Mouse (Mus musculus): ENCODE results near the gene Hfe. TPM values are rescaled to one million over a fixed set of nuclear protein-coding genes. Genes with fewer than 3 reads are reported as not detected.
"Not testable (repeated sequence)": the region's sequence is repeated elsewhere in the genome, so short reads cannot be mapped to it uniquely, and the experiment has no call there.

Gene Hfe
- total RNA-seq, 2 experiments from 2014 or later = 33.3 to 45.6 TPM

DNA sequence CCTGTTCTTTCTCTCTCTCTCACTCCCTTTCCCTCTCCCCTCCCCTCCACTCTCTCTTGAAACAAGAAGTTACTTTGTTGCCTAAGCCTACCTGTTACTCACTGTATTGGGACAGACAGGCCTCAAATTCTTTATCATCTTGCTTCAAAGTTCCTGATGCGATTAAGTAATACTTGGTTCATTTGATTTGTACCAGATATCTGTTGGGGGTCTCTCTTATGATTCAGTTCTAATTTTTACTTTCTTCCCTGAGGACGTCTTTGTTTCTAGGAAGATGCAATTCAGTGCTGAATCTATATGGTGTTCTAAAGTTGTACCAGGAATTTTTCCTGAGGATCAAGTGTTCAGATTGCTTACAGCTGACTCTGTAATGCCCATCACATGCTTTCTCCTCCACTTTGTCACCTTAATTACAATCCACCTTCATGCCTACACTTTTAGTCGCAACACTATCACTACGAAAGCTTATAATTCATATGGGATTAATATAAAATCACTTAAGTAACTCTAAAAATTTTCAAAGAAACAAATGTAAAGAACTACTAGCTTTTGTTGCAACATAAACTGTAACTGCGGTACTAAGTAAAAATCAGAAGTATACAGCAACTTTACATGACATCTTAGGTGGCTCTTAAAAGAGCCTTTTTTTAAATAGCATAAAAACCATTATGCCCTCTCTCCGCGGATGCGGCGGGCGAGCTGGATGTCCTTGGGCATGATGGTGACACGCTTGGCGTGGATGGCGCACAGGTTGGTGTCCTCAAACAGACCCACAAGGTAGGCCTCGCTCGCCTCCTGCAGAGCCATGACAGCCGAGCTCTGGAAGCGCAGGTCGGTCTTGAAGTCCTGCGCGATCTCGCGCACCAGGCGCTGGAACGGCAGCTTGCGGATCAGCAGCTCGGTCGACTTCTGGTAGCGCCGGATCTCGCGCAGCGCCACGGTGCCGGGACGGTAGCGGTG is 34.0 kb upstream of the Hfe start:
- no peak for DNase-seq (ENCODE audit: low spot score in 2 of 2)

DNA sequence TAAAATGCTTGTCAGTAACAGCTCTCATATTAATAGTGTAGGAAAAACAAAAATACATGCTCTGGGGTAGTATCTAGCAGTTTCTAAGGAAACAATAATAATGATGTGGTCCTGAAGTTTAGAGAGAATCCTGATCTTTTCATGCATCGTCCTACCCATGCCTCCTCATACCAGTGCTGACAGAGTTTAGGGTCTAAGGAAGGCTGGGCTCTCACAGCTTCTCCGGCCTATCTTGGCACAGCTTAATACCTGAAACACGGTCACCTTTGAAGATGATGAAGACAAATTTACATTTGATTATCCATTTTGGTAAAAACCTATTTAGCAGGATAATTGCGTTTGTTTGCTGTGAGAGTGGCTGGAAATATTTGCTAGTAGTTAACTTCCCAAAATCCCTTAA is 33.3 kb upstream of the Hfe start:
- DNase-seq (ENCODE audit: low spot score in 2 of 2) = no peak

DNA sequence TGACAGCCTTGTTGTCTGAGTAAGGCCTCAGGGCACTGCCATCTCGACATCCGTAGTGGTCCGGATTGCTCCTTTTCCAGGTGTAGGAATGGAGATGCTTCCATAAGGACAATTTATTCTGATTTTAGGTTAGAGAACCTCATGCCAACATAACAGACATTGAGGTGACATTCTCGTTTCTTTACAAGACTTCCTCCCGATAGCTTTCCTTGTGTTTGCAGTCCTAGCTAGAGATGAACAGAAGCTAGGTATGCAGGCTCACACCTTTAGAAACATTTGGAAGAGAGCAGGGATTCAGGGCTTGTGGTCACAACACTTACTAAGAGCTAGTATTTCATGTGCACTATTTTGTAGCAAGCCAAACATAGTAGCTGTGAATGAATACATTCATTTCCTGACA is 32.6 kb upstream of the Hfe start:
- DNase-seq (ENCODE audit: low spot score in 2 of 2) = no peak

DNA sequence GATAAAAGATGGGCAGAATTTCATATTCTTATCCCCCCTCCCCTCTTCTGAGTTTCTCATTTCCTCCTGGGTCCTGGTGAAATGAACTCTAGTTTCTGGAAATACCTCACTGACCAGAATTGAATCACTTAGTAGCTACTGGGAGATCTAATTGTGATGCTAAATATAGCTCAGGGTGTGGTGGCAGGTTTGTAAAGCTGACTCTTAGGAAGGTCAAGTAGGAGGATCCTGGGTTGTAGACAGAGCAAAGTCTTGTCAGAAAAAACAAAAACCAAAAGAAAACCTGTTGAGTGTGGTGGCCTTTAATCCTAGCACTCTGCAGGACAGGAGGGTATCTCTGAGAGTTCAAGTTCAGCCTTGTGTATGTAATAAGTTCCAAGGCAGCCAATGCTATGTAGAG is 31.4 kb upstream of the Hfe start:
- no peak for DNase-seq (ENCODE audit: low spot score in 2 of 2)

DNA sequence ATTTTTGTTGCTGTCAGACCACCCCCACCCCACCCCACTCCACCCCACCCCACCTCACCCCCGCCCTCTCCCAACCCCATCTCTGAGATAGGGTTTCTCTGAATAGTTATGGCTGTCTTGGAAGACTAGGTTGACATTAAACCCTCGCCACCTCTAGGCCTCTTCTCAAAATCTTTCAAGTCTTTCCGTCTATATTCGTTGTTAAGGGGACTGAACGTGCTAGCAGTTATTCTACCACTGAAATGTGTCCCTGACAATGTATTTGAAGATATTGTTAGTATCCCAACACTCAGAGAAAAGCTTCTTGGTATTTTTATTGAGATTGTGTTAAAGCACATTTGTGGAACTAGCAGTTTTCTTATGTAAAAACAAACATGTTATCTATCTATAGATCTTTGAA is 30.3 kb upstream of the Hfe start:
- DNase-seq (ENCODE audit: low spot score in 2 of 2) = no peak

DNA sequence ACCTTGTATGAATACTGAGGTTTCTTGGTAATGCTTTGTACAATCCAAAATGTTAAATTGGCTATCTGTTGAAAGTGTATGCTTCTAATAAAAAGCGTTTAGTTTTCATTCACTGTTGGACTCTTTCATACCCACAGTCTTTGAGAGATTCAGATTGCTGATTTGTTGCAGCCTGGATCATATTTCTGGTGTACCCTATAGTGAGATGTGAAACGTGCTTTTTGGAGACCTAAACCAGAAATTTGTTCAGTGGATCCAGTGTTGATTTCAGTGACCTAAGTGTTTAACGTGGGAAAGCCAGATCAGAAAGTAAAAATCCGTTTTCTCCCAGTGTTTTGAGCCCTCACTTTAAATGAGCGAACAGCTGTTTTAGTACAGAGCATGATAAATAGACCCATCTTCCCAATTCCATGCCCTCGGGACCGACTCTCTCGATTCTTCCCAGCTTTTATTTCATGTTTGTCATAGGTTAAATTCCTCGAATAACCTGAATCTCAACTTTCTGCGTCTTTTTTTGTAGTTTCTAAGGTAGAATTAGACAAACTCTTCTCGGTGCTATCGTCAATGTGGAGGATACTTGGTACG is 29.7 kb upstream of the Hfe start:
- no peak for DNase-seq (ENCODE audit: low spot score in 2 of 2)

DNA sequence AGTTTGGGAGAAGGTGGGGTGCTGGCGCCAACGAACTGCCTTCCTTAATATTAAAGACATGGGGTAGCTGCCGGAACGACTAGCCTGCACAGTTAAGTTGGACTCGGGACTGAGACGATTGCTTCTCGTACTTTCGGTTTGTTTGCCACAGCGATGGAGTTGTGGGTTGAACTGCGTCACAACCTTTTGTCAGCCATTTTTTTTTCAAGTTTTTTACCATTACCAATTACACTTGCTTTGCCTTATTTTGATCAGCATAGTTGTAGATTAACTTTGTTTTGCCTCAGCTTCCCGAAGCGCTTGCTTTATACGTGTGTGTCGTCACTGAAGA is 29.2 kb upstream of the Hfe start:
- no peak for DNase-seq (ENCODE audit: low spot score in 2 of 2)

DNA sequence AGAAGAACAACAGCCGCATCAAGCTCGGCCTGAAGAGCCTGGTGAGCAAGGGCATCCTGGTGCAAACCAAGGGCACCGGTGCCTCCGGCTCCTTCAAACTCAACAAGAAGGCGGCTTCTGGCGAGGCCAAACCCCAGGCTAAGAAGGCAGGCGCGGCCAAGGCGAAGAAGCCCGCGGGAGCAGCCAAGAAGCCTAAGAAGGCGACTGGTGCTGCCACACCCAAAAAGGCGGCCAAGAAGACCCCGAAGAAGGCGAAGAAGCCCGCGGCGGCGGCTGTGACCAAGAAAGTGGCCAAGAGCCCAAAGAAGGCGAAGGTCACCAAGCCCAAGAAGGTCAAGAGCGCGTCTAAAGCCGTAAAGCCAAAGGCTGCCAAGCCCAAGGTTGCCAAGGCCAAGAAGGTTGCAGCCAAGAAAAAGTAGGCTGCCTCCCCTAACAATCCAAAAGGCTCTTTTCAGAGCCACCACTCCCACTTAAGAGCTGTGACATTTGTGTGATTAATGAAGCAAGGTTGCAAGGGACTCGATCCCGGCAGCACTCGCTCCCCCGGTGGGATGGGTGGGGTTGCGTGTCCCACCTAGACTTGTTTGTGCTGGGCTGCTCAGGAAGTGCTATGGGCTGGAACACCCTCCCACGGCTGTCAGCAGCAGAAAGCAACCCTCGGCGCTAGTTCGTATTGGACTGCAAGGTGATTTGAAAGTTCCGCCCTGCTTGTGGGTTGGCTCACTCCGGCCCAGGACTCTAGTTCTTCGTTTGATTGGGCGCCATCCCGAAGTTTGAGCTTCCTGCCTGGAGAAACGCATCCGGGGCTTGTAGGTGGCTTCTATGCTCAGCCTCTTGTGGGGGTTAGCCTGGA is 28.6 kb upstream of the Hfe start:
- DNase-seq (ENCODE audit: low spot score in 2 of 2) = peak; percentile 78 to 79

DNA sequence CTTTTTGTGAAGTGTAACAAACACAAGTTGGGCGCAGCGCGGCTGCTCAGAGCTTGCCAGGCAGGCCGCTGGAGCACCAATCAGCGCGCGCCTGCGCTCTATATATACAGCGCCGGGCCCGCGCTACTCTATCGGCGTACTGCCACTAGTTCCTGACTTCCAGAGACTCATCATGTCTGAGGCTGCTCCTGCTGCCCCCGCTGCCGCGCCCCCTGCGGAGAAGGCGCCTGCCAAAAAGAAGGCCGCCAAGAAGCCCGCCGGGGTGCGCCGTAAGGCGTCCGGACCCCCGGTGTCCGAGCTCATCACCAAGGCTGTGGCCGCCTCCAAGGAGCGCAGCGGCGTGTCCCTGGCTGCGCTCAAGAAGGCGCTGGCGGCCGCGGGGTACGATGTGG is 28.0 kb upstream of the Hfe start, which contains the start of gene Hist1h1c:
TSS of gene Hist1h1c (plus strand) at position 132 of the 392 bp plus-strand sequence.
- peak; percentile 86 to 91 for DNase-seq (ENCODE audit: low spot score in 2 of 2)

DNA sequence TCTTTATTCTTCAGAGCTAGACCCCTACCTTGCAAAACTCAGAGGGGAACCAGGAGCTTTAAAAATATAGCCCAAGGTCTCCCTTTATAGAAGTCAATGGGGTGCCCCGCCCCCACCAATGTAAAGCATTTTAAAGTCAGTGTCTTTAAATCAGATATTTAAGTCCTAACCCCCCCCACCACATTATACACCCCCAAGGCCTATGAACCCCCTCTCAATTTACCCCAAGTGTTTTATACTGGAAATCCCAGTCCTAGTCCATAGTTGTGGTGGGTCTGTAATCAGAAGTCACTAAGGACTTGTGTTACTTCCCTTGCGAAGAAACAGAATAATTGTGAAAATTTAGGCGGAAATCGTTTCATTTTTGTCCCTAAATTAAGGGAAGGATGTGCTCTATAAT is 27.4 kb upstream of the Hfe start:
- DNase-seq (ENCODE audit: low spot score in 2 of 2) = no peak

DNA sequence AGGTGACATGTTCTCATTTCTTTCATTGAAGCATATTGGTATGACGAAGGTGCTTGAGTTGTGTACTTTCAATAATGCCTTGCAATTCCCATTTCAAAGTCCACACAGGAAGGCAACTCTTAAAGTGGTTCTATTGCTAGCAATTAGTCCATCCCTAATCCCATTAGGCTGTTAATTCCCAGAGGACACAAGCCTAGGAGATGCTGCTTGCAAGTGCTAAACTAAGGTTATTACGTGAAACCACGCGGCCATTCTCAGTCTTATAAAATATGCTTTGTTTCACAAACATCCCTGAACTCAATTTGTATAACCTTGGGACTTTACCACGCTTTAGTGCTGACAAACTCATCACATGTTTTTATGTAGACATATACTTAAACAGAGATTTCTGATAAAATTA is 26.4 kb upstream of the Hfe start:
- no peak for DNase-seq (ENCODE audit: low spot score in 2 of 2)

DNA sequence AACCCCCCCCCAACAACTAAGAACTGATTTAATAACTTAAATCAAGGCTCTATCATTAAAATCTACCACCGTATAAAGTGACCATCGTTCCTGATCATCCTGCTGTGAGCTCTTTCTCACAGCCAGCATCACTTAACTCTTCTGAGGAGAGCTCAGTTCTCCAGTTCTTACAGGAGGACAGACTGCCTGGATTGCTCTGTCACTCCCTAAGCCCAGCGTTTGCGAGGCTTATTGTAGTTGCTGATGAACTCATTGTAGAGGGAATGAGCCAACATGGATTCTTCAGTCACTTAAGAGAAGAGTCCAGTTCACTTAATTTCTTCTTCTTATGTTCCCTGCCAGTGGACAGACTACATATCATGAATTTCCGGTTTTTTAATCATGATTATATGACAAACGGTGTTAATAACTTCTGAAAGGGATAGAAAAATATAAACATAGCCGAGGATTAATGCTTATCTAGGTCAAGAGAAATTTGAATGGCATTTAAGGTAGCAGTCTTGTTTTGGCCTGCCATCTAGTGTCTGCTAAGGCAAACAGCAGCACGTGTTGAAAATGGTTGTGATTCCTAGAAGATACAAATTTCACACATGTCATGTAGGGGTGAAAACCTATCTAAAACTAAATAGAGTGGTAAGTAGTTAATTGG is 21.6 kb upstream of the Hfe start:
- no peak for DNase-seq (ENCODE audit: low spot score in 2 of 2)

DNA sequence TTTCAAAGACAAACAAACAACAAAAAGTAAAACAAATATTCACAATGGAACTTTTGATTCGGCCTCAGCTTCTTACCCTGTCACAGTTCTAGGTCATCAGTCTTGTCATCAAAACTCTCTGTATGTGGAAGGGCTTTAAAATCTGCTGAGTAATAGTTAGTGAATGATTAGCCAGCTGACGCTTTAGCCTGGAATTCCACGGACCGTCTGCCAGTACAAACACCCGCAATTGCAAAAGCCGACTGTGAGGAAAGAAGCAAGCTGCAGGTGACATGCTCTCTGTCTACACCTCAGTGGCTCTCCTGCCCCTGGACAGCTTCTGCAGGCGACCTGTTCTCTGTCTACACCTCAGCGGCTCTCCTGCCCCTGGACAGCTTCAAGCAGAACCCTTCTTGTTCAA is 19.8 kb upstream of the Hfe start:
- DNase-seq (ENCODE audit: low spot score in 2 of 2) = no peak

DNA sequence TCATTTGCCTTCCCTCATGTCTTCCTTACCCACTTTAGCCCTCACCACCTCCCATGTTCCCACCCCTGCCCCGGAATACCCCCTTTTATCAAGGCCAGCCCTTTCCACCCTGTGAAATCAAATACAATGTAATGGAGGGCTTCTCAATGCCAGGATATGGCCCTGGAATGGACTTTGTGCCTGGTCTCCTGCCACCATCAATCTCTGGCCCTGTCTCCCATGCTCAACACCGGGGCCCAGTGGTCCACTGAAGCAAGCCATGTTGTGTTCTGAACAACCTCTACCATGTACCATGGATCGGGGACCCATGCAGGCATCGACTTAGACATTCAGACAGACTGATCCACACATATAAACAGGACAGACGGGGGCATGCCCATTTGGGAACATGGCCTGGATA is 19.1 kb upstream of the Hfe start:
- no peak for DNase-seq (ENCODE audit: low spot score in 2 of 2)

DNA sequence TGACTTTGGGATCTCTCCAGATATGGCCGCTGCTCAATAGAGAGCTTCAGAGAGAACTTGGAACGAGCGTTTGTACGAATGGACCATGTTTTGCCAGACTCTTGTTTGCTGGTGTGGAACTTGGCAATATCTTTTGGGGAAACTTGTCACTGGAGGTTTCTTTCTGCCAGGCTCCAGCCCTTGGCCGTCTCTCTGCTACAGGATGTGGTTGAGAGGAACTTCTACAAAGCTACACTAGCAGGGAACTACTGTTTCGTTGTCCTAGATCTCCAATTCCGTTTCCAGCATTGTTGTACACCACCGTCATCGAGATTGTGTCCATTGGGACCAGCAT is 18.5 kb upstream of the Hfe start:
- DNase-seq (ENCODE audit: low spot score in 2 of 2) = no peak

DNA sequence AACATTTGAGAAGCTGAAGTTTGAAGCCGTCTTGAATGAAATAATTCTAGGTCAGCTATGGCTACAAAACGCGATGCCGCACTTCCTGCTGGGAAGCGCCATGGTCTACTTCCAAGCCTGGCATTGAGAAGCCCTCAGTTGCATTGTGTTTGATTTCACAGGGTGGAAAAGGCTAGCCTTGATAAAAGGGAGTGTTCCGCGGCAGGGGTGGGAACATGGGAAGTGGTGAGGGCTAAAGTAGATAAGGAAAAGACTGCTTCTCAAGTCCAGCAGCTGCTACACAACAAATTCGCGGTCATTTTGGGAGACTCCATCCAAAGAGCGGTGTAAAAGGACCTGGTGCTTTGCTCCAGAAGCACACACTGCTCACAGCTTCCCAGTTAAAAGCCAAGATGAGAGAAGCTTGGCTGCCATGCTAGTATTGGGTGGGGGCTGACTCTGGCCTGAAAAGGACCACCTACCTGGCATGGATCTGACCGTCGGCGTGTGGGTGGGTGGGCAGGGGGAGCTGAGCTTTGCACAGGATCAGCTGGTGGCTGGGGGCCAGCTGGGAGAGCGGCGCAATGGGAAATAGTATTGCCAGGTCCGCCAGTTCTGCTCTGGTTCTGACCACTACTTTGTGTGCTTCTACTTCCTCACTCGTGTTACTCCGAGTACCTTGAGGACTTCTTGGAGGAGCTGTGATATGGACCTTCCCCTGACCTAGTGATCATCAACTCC is 18.0 kb upstream of the Hfe start:
- DNase-seq (ENCODE audit: low spot score in 2 of 2) = no peak

DNA sequence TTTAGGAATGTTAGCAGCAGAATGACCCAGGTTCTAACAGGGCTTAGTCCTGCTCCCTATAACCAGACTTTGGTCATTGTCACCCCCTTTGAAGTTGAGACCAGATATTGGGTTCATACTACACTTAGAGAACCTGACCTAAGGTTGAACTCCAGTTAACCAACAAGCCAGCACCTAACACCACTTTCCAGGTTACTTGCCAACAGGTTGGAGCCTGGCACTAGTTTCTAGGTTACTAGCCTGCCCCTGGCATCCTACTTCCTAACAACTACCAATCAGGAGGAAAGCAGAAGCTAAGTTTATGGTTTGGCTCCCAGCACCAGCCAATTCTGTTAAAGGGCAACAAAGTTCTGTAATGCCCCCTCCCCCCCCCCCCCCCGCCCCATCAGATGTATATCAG is 14.6 kb upstream of the Hfe start:
- no peak for DNase-seq (ENCODE audit: low spot score in 2 of 2)

DNA sequence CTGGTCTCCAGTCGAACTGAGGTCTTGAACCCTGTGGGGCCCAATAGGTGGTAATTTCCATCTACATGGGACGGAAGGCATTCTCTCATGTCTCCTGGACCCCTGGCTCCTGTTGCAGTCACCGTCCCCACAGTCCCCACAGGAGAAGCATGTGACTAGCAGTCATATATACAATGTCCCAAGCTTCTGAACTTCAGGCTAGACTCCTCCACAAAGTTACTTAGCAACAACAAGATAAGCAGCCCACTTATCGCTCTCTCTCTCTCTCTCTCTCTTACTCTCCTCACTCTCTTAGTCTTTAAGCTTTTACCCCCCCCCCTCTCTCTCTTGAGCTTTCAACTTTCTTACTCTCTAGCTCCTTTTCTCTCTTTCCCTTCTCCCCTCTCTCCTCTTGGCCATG is 13.6 kb upstream of the Hfe start:
- no peak for DNase-seq (ENCODE audit: low spot score in 2 of 2)

DNA sequence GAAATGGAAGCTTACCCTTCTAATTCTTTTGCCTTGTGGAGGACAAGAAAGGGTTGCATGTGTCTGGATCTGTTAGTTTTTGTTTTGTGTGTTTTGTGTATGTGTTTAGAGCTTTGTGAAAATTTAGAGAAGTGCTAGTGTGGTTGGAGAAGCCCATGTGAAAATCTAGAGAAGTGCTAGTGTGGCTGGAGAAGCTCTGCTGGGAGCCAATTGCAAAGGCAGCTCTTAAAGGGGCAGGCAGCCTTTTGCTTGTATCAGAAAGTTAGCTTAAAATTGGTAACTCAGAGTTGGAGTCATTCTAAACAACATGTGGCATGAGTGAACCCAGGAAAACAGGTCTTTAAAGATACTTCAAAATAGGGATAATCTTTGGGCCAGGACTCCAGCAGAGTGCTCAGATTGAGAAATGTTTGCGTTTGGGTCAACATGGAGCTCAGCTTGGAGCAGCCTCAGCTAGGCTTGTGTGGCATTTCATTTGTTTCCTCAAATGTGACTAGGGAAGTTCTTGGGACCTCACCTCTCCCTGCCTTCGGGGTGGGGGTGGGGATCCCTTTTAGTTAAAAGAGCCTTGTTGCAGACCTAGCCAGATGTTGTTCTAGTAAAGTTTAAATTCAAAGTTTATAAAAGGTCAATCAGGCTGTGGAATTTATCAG is 7.1 kb upstream of the Hfe start:
- not testable (repeated sequence) for DNase-seq (ENCODE audit: low spot score in 2 of 2)

DNA sequence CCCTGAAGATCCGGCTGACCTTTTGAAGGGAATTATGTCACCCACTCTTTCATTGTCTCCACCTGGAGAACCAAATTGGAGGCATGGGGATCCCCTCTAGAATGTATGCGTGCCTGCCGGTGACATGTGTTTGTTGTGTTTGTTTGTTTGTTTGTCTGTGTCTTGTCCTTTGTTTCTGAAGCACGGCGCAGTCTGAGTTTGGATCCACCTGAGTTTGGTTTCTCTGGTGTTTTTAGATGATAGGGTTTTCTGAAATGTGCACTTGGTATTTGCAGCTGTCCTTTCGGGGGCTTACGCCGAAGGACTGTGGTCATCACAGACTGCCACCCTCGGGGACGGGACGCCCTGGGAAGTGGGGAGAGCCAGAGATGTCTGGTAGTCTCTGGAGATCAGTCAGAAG is 6.5 kb upstream of the Hfe start:
- DNase-seq (ENCODE audit: low spot score in 2 of 2) = no peak

Data from adrenal gland, adult 18-20 months (tissue).